Mouse (Mus musculus) limb, embryonic 11.5 days (tissue): ENCODE measurements at regions not wholly inside any gene's neighbourhood (a gene's known extent, or its start where the extent isn't known, plus 50 kb on each side); places are given as distances from the start of the nearest gene placed in this dataset.

Experiments
- ATAC-seq: fragments of 200-750 bp; cut with Nextera tagmentation; 2 replicates; pipeline ENCODE4 v1.8.0; 2017; ENCODE audit warnings: low read depth; ENCODE audit not compliant: insufficient number of reproducible peaks, low FRiP score, low TSS enrichment
- DNase-seq: peaks from one replicate; pipeline ENCODE4 v3.0.0-alpha.2; 2015; ENCODE audit warnings: low spot score
- H3K27ac ChIP-seq: fragments of 300-500 bp; sonication (generic); replicated peaks from 2 replicates; pipeline ENCODE4 v1.5.1; 2014; ENCODE audit warnings: low read depth, mild to moderate bottlenecking, low read length
- H3K27me3 ChIP-seq: fragments of 300-500 bp; sonication (generic); 2 replicates; pipeline ENCODE4 v1.6.1; 2014; ENCODE audit warnings: mild to moderate bottlenecking, low read length, mixed read lengths; ENCODE audit not compliant: control insufficient read depth, insufficient read depth
- H3K36me3 ChIP-seq: fragments of 300-500 bp; sonication (generic); 2 replicates; pipeline ENCODE4 v1.6.1; 2014; ENCODE audit warnings: mild to moderate bottlenecking, low read length, moderate library complexity, mixed read lengths; ENCODE audit not compliant: control insufficient read depth, insufficient read depth
- H3K4me1 ChIP-seq: fragments of 300-500 bp; sonication (generic); 2 replicates; pipeline ENCODE4 v1.6.1; 2014; ENCODE audit warnings: low read length, mixed read lengths; ENCODE audit not compliant: control insufficient read depth, insufficient read depth
- H3K4me2 ChIP-seq: fragments of 300-500 bp; sonication (generic); 2 replicates; pipeline ENCODE4 v1.6.1; 2014; ENCODE audit warnings: low read depth, mild to moderate bottlenecking, moderate library complexity; ENCODE audit not compliant: severe bottlenecking
- H3K4me3 ChIP-seq: fragments of 300-500 bp; sonication (generic); 2 replicates; pipeline ENCODE4 v1.5.1; 2014; ENCODE audit warnings: low read depth, low read length
- H3K9ac ChIP-seq: fragments of 300-500 bp; sonication (generic); 2 replicates; pipeline ENCODE4 v1.6.1; 2014; ENCODE audit warnings: mild to moderate bottlenecking, low read length
- H3K9me3 ChIP-seq: fragments of 300-500 bp; sonication (generic); 2 replicates; pipeline ENCODE4 v1.6.1; 2016; ENCODE audit warnings: low read length; ENCODE audit not compliant: control insufficient read depth
- WGBS: fragments of 180-500 bp; shearing (Covaris S2); extraction: QIAGEN DNeasy Blood & Tissue Kit; methylation state at CpG from one replicate; pipeline ENCODE4 v1.1.7; 2014; 5-methylcytosine and 5-hydroxymethylcytosine counted together

- DNase-seq (no peak), ATAC-seq (no peak)
- Histone ChIP-seq H3K27ac (no peak overlapping the region), H3K4me1 (peaks cover 4% of the 10 kb centered on the region; the same call in 1 of the 2 replicates), H3K4me2 (no peak overlapping the region), H3K36me3 (no peaks in the 10 kb centered on the region), H3K4me3 (no peak overlapping the region), H3K9ac (no peak overlapping the region), H3K27me3 (no peaks in the 10 kb centered on the region), H3K9me3 (no peaks in the 10 kb centered on the region)
- 54% methylated on average over 4 of the region's 4 CpGs for WGBS
These were observed 56.1 kb upstream of the Stx16 start for GRCm38 (mm10) chr2:174019970-174020369.

GRCm38 (mm10) chr2:174020447-174020846 is 55.7 kb upstream of the Stx16 start:
- DNase-seq: no peak
- Histone ChIP-seq H3K4me3 (no peak overlapping the region), H3K9ac (no peak overlapping the region), H3K36me3 (no peaks in the 10 kb centered on the region), H3K4me1 (peaks cover 2% of the 10 kb centered on the region; the same call in 1 of the 2 replicates), H3K4me2 (no peak overlapping the region), H3K9me3 (no peaks in the 10 kb centered on the region), H3K27me3 (no peaks in the 10 kb centered on the region), H3K27ac (no peak overlapping the region)
- ATAC-seq: no peak
- 82% methylated on average over 7 of the region's 7 CpGs for WGBS

- no peak overlapping the region for H3K9ac ChIP-seq
- no peak overlapping the region for H3K4me2 ChIP-seq
- H3K4me3 ChIP-seq: no peak overlapping the region
- no peaks in the 10 kb centered on the region for H3K9me3 ChIP-seq
- ATAC-seq (no peak), DNase-seq (no peak)
- no peaks in the 10 kb centered on the region for H3K4me1 ChIP-seq
- no peaks in the 10 kb centered on the region for H3K27me3 ChIP-seq
- 82% methylated on average over 3 of the region's 3 CpGs for WGBS
- H3K36me3 ChIP-seq: no peaks in the 10 kb centered on the region
- no peak overlapping the region for H3K27ac ChIP-seq
These were observed 54.6 kb upstream of the Stx16 start for GRCm38 (mm10) chr2:174021538-174021937.

GRCm38 (mm10) chr2:174022292-174022691 is 53.8 kb upstream of the Stx16 start:
- Histone ChIP-seq H3K9ac (no peak overlapping the region), H3K4me3 (no peak overlapping the region), H3K27me3 (no peaks in the 10 kb centered on the region), H3K36me3 (no peaks in the 10 kb centered on the region), H3K4me2 (no peak overlapping the region), H3K27ac (no peak overlapping the region), H3K4me1 (no peaks in the 10 kb centered on the region), H3K9me3 (no peaks in the 10 kb centered on the region)
- ATAC-seq: no peak
- WGBS: 89% methylated on average over 4 of the region's 4 CpGs
- no peak for DNase-seq

GRCm38 (mm10) chr2:174025181-174025870 is 50.8 kb upstream of the Stx16 start:
- Histone ChIP-seq H3K4me2 (no peak overlapping the region), H3K27me3 (no peaks in the 10 kb centered on the region), H3K36me3 (no peaks in the 10 kb centered on the region), H3K9ac (no peak overlapping the region), H3K4me3 (no peak overlapping the region), H3K9me3 (no peaks in the 10 kb centered on the region), H3K27ac (no peak overlapping the region), H3K4me1 (no peaks in the 10 kb centered on the region)
- whole genome bisulfite sequencing: 87% methylated on average over 11 of the region's 11 CpGs
- no peak for DNase-seq
- no peak for ATAC-seq
